Mouse (Mus musculus) kidney, adult 8-10 months (tissue): Measurements from ENCODE around the gene Apol11b.
A peak's percentile ranks its signal among the peaks of the same experiment; 100 is the strongest.
"Not testable (repeated sequence)": the region's sequence is repeated elsewhere in the genome, so short reads cannot be mapped to it uniquely, and the experiment has no call there.

ENCODE experiments used
- DNase-seq, 2 experiments: peaks; one replicate each; pipeline ENCODE4 v3.0.0; 2022

Apol11b gene

DNA sequence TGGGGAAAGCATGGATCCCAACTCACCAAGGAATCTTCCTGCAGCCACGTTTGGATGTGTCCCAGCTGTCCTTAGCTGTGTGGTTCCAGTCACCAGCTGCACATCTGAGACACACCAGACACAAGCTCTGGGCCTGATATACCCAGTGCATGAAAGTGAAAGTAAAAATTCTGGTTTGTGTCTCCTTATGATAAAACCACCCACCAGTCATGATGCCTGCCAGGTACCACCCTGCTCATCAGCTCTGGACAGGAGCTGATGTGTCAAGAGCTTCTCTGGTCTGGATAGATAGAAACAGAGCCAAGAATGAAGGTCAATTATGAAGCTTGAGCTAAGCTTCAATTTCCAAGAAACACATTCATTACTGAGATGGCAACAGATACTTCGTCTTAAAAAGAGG is at the start of gene Apol11b:
TSS of gene Apol11b (minus strand) at position 111 of the 400 bp plus-strand sequence.
- not testable (repeated sequence) for DNase-seq

DNA sequence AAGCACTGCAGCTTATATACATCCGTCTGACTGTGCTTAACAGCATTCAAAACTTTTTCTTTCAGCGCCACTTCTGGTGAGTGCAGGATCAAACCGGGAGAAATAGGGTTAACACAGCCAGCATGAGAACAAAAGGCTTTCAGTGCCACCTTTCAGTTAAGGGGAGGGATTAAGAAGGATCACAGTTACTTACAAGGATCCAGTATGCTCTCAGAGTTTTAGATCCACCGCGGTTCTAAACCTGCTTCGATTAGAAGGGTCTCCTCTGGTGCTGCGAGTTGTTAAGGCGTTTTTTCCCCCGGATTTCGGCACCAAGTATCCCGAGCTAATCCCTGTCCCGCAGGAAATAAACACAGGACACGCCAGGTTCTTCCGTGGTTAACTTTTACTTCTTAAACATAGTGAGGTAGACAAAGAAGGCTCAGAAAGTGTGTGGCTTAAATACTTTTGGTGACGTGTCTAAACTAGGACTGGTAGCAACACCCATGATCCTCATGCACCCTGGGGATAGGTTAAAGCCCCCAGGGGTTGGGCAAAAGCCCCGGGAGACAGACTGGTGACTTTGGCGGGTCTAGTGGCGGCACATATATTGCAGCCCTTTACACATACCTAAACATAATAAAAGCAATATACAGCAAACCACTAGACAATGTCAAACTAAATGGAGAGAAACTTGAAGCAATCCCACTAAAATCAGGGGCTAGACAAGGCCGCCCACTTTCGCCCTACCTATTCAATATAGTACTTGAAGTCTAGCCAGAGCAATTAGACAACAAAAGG is 48.6 kb upstream of the Apol11b start:
- DNase-seq = not testable (repeated sequence)

DNA sequence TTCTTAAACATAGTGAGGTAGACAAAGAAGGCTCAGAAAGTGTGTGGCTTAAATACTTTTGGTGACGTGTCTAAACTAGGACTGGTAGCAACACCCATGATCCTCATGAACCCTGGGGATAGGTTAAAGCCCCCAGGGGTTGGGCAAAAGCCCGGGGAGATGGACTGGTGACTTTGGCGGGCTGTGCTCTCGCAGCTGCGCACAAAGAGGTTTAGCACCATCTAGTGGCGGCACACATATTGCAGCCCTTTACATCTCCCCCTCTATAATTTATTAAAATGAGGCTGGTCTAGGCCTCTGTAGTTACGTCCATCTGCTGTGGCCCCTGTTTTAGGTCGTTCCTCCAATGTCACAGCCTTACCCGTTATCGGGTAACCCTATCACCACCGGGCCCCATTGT is 40.9 kb upstream of the Apol11b start:
- peak; percentile 0 to 47 for DNase-seq

DNA sequence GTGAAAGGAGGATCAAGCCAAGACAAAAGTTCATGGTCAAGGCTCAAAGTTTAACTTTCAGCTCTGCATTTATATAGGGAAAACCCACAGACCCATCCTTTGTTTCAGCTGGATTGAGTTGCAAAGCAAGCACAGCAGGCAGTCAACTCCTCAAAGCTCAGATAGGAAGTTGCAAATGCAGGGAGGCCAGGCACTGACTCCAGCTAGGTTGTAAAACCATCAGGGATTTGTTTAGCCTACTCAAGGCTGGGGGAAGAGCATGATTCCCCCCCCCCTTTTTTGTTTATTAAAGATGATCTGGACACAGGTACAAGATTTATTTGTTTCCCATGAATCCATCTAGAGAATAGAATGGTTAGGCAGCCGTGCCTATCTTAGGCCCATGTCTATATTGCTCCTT is 31.0 kb upstream of the Apol11b start:
- not testable (repeated sequence) for DNase-seq

DNA sequence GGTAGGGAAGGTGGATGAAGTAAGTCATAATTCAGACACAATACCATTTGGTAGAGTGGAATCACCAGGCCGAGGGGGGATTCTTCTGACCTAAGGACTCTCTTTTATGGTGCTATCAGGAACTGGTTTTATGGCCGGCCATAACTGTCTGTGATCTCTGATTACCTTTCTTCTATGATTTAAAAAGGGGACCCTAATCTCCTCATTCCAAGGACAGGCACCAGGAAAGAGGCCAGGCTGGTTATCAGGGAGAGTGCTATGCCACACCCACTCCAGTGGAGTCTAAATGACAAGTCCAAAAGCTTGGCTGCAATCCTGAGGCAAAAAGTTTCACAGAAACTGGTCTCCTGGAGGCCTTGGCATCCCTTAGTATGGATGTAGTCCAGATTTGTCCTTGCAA is 18.8 kb upstream of the Apol11b start:
- not testable (repeated sequence) for DNase-seq

DNA sequence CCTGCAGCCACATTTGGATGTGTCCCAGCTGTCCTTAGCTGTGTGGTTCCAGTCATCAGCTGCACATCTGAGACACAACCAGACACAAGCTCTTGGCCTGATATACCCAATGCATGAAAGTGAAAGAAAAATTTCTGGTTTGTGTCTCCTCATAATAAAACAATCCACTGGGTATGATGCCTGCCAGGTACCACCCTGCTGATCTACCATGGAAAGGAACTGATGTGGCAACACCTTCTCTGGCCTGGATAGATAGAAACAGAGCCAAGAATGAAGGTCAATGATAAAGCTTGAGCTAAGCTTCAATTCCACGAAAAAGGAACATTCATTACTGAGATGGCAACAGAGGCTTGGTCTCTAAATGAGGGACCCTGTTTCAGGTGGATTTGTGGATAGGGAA is 16.7 kb upstream of the Apol11b start:
- not testable (repeated sequence) for DNase-seq

DNA sequence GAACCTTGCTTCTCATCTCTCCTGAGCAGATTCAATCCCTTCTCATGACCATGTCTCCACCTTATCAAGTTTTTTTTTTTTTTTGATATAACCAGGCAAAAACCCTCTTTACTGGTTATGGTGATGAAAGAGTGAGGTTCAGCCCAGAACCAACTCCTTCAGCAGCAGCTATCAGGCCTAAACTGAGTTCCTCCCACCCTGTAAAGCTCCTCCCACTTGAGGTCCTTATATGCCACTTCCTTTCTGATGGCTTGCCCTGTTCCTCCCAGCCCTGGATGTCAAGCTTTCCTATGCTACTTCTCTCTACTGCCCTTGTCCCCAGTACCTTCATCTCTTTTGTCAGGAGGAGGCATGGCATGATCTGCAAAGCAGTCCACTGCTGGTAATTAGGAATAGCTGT is 8.1 kb upstream of the Apol11b start:
- not testable (repeated sequence) for DNase-seq

DNA sequence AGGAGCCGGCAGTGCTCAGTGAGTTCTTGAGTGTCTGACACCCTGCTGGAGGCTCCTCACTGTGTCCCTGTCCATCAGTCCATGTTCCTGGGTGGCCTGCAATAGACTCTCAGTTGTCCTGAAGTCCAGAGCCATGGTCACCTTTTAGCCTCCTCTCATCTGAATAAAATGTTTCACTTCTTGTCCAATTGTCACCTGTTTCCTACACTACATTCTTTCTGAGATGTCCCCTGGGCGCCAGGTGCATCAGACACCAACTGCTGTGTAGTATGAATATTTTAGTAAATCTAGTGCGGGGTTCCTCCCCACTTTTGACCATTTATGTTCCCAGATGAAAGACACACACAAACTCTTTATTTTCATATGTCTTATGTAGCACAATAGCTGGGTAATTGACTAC is 13.3 kb downstream of the Apol11b start:
- DNase-seq = not testable (repeated sequence)

DNA sequence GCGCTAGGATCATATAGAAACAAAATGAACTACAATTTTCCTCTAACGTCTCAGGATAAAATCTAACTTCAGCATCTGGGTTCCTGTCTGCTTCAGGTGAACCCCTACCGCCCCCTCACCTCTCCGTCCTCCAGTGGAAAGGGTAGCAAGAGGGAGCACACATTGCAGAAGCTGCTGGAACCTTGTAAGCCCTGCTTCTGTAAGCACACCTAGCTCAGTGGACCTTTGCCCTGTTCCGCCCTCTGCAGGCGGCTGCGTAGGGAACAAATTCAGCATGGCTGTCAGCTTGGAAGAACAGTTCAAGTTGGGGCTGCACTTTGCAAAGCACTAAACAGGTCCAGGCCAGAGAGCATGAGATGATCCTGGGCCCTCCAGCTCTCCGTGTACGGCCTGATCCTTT is 14.4 kb downstream of the Apol11b start:
- peak in 1 of 2 experiments; percentile 13 for DNase-seq

DNA sequence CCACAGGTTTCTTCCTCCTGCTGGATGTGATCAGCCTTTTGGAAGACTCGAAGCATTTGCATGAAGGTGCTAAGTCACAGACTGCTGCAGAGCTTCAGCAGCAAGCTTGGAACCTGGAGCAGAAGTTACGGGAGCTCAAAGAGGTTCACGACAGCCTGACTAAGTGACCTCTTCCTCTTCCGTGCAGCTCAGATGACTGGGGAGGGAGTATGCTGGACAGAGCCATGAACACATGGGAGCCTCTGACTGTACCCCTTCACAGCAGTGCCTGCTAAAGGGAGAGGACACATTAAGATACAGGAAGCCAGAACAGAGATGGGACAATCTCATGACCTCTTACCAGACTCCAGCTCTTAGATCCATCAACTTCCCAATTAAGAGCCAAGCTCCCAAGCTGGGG is 16.6 kb downstream of the Apol11b start:
- DNase-seq = not testable (repeated sequence)

DNA sequence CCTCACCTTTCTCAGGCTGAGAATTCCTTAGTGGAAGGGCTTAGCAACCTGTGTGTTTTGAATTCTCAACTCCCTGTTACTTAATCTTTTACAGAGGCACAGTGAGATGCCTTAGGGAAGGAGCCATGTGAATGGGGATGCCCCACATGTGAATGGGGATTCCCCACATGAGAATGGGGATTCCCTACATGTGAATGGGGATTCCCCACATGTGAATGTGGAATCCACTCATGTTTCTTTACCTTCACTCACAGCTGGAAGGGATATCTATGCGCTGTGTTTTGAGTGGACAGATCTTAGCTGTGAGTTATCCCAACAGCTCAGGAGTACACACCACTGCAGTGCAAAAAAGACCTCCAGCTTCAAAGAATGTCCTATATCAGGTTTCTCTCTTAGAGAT is 18.4 kb downstream of the Apol11b start:
- no peak for DNase-seq

DNA sequence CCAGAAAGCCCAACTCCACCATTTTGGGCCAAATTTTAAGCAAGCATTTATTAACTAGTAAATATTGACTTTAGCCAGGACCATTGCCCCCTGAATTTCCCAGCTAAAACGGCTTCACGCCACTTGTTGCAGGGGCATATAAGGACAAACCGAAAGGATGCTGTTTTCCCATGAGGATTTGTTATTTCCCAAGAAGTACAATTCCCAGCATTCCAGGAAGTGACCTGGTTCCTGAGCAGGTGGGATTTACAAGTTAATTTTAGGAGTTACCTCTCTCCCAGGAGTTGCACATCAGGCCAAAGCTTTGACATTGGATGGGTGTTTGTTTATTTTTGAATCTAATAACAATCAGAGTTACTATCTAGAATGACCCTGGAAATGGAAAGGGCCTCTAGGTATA is 37.0 kb downstream of the Apol11b start:
- DNase-seq = peak in 1 of 2 experiments; percentile 8

DNA sequence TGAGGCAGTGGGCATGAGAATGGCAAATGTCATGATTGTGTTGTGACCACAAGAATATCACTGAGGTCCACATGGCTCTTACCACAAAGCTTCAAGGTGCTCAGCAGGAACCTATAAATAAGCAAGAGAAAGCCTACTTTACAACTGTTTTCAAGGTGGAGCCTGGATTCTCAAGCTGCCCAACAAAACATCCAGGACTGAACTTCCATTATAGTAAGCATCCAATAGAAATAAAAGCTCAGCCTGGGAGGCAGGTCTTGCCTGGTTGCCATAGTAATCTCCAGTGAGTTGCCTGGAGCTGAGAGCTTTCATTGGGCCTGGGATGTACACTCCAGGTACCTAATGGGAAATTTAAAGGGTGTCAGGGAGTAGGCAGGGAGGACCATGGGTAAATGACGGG is 44.1 kb downstream of the Apol11b start, which contains the start of gene Gm36245:
TSS of gene Gm36245 (plus strand) at position 301 of the 400 bp plus-strand sequence.
- DNase-seq = no peak

DNA sequence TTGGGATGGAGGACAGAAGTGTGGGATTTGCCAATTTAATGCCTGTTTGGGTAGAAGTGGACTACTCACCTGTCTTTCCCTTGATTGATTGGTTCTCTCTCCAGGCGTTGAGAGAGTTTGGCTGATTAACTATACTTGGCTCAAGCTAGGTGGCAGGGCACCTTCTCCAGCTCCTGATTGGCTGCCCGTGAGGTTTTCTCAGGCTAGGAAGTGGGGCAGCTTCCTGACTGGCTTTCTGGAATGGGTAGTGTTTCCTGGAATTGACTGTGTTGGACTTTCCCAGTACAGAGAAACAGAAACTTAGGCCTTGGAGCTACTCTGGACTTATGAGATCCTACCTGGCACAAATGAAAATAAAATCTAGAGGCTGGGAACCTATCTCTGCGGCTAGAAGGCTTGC is 44.7 kb downstream of the Apol11b start:
- peak; percentile 23 to 42 for DNase-seq

DNA sequence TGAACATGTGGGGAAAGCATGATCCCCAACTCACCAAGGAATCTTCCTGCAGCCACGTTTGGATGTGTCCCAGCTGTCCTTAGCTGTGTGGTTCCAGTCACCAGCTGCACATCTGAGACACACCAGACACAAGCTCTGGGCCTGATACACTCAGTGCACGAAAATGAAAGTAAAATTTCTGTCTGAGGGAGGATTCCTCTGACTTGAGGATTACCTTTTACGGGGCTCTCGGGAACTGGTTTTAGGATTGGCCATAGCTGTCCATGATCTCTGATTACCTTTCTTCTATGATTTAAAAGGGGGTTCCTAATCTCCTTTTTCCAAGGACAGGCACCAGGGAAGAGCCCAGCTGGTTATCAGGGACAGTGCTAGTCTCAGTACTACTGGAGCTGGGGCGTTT is 47.1 kb downstream of the Apol11b start, which contains the start of gene Apol10b:
TSS of gene Apol10b (minus strand) at position 165 of the 400 bp plus-strand sequence.
- DNase-seq = no peak

DNA sequence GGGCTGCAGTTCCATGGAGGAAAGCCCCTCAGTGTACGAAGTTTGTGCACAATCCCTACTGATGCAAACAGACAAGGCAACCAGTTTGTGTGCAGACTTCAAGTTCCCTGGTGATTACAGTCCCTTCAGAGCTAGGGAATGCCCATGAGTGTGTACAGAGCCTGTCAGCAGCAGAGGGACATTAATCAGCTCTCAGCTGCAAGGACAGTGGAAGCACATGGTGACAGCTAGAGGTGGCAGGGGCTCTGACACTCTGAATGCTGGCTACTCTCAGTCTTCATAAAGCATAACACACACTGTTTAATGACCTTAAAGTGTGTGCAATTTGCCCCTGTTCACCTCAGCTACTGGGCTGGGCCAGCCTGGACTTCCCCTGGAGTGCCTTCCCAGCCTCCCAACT is 49.5 kb downstream of the Apol11b start:
- DNase-seq = no peak

DNA sequence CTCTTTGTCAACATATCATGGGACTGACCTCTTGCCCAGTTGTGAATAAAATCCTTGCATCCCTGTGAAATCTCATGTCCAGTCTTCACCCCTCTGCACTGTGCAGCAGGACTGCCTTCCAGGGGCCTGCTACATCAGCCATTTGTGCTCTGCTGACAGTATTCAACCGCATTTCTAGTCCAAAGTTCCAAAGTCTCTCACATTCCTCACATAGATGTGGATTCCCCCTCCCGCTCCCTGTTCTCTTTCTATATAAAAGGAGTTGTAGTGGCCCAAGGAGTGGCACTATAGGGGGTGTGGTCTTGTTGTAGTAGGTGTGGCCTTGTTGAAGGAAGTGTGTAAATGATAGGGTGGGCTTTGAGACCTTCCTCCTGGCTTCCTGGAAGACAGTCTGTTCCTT is 52.2 kb downstream of the Apol11b start:
- DNase-seq = peak; percentile 25 to 45

DNA sequence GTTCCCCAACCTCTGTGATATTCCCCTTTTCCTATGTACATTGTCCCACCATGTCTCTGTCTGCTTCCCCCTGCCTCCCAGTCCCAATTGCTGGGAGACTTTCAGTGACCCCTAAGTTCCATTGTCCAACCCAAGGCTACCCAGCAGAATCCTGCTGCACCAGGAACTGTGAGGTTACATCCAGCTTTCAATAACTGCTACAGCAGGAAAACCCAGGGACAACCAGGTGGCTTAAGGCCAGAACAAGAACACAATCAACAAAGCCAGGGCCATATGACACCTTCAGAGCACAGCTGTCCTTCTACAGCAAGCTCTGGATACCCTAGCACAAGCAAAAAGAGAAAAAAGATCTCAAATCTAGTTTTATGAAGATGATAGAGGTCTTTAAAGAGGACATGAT is 54.1 kb downstream of the Apol11b start:
- DNase-seq = no peak

DNA sequence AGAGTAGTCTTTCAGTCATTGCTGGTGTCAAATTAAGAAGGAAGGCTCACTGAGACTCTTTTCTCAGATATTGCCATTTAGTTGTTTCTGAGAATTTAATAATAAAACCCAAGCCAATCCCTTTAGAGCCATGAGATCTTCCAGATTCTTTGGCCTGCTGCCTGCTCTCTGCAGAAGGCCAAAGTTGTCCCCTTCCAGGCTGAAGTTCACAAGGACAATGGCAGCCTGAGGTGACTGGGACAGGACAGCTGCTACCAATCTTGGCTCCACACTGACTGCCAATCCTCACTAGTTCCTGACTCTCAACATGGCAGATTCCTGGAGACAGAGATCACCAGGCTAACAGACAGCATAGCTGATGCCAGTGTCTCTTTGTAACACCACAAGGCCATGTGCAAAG is 56.1 kb downstream of the Apol11b start:
- DNase-seq = no peak
